Mouse (Mus musculus): ENCODE measurements around the gene Gtf2f1. TPM values are rescaled to one million over a fixed set of nuclear protein-coding genes. Genes with fewer than 3 reads are reported as not detected.

The Gtf2f1 gene
- total RNA-seq, 2 experiments from 2014 or later = 44.3 to 65.3 TPM

- DNase-seq = no peak
Measured at GRCm38 (mm10) chr17:56975391-56975790, 35.7 kb downstream of the Gtf2f1 start.

- no peak for DNase-seq
Measured at GRCm38 (mm10) chr17:56974708-56975240, 36.3 kb downstream of the Gtf2f1 start.

GRCm38 (mm10) chr17:56973956-56974707 is 37.0 kb downstream of the Gtf2f1 start:
- no peak for DNase-seq

GRCm38 (mm10) chr17:56970081-56970480 is 41.0 kb downstream of the Gtf2f1 start:
- no peak for DNase-seq

- DNase-seq = peak; percentile 42 to 52
Measured at GRCm38 (mm10) chr17:56969321-56969720, 41.8 kb downstream of the Gtf2f1 start.

GRCm38 (mm10) chr17:56963646-56964045 is 47.4 kb downstream of the Gtf2f1 start:
- no peak for DNase-seq

GRCm38 (mm10) chr17:56962642-56963405 is 48.3 kb downstream of the Gtf2f1 start:
- peak in 1 of 2 experiments; percentile 61 for DNase-seq

- DNase-seq = no peak
Measured at GRCm38 (mm10) chr17:56961880-56962279, 49.2 kb downstream of the Gtf2f1 start.

GRCm38 (mm10) chr17:56958667-56959066 is 52.4 kb downstream of the Gtf2f1 start:
- DNase-seq = no peak

- DNase-seq = peak; percentile 20 to 52
Measured at GRCm38 (mm10) chr17:56957763-56958429, 53.2 kb downstream of the Gtf2f1 start.

GRCm38 (mm10) chr17:56954871-56955270 is 56.2 kb downstream of the Gtf2f1 start:
- no peak for DNase-seq

Other genes with a start within 250 kb of the Gtf2f1 start
- 10 to 100 TPM; 31.5 to 32.5 TPM for gene Dus3l, start 246.5 kb downstream of the Gtf2f1 start, total RNA-seq (2021)
- gene Prr22, start 241.0 kb downstream of the Gtf2f1 start, total RNA-seq (2021) = under 1 TPM; 0.26 to 0.60 TPM
- 1 to 10 TPM; 4.4 to 5.3 TPM for gene Rfx2, start 180.3 kb downstream of the Gtf2f1 start, total RNA-seq (2021)
- under 1 TPM; 0.30 to 0.53 TPM for gene Acsbg2, start 136.8 kb downstream of the Gtf2f1 start, total RNA-seq (2021)
- gene 1700061G19Rik, start 135.8 kb downstream of the Gtf2f1 start, total RNA-seq (2021) = 10 to 100 TPM in 1 of 2 experiments, 1 to 10 TPM in 1; 4.8 to 12.3 TPM
- 10 to 100 TPM; 32.6 to 35.6 TPM for gene Mllt1, start 75.9 kb downstream of the Gtf2f1 start, total RNA-seq (2021)
- gene Acer1, start 29.2 kb downstream of the Gtf2f1 start, total RNA-seq (2021) = under 1 TPM in 1 of 2 experiments, not detected in 1; 0.23 TPM
- gene Clpp, start 21.0 kb downstream of the Gtf2f1 start, total RNA-seq (2021) = 100 to 1,000 TPM; 110 to 114 TPM
- 10 to 100 TPM; 50.3 to 83.8 TPM for gene Alkbh7, start 13.9 kb downstream of the Gtf2f1 start, total RNA-seq (2021)
- 1 to 10 TPM in 1 of 2 experiments, under 1 TPM in 1; 0.76 to 2.7 TPM for gene Pspn, start 11.3 kb downstream of the Gtf2f1 start, total RNA-seq (2021)
- not detected for gene Gm17949, start 181 bp upstream of the Gtf2f1 start, total RNA-seq (2021)
- gene Khsrp, start 20.2 kb upstream of the Gtf2f1 start, total RNA-seq (2021) = 10 to 100 TPM; 97.1 to 97.2 TPM
- not detected for gene Slc25a41, start 30.4 kb upstream of the Gtf2f1 start, total RNA-seq (2021)
- gene Crb3, start 47.8 kb upstream of the Gtf2f1 start, total RNA-seq (2021) = under 1 TPM in 1 of 2 experiments, not detected in 1; 0.82 TPM
- 10 to 100 TPM; 76.6 to 80.3 TPM for gene Slc25a23, start 48.6 kb upstream of the Gtf2f1 start, total RNA-seq (2021)
- 1 to 10 TPM; 1.3 to 2.8 TPM for gene Dennd1c, start 67.2 kb upstream of the Gtf2f1 start, total RNA-seq (2021)
- 1 to 10 TPM; 3.7 to 4.2 TPM for gene Tubb4a, start 76.5 kb upstream of the Gtf2f1 start, total RNA-seq (2021)
- under 1 TPM; 0.23 to 0.40 TPM for gene Tnfsf9, start 94.0 kb upstream of the Gtf2f1 start, total RNA-seq (2021)
- not detected for gene Cd70, start 138.5 kb upstream of the Gtf2f1 start, total RNA-seq (2021)
- under 1 TPM; 0.17 to 0.20 TPM for gene Tnfsf14, start 182.9 kb upstream of the Gtf2f1 start, total RNA-seq (2021)
- 100 to 1,000 TPM; 231 to 623 TPM for gene C3, start 216.8 kb upstream of the Gtf2f1 start, total RNA-seq (2021)
- gene Gpr108, start 237.2 kb upstream of the Gtf2f1 start, total RNA-seq (2021) = 10 to 100 TPM; 78.7 to 94.2 TPM
- 10 to 100 TPM; 50.1 to 52.0 TPM for gene Trip10, start 238.2 kb upstream of the Gtf2f1 start, total RNA-seq (2021)

All from adrenal gland, postnatal 36 days (tissue).